ENCODE assay signal across 20 mouse cellular contexts in genomic region chr2:5929793-5930192, GRCm38 (mm10). TPM values are rescaled to one million over a fixed set of nuclear protein-coding genes. Genes with fewer than 3 reads are reported as not detected.
DNase-seq lines count a peak whose midpoint lies in the region; ATAC-seq and TF ChIP-seq lines count a peak whose summit lies in the region.
"Had no signal": no experiment of that assay in that cellular context is flagged by ENCODE, and none has a peak within 500 bp of the region (broad histone marks: within the 10 kb centered on the region; RNA-seq: fewer than 3 reads in every experiment).

No protein-coding gene starts in this region.

- peak; percentile 61; the same call in 1 of the 2 replicates for ATAC-seq in kidney, embryonic 15.5 days (replicated peaks; ENCODE audit: low FRiP score)
- peak; percentile 56; the same call in 1 of the 2 replicates for ATAC-seq in stomach, embryonic 15.5 days (ENCODE audit: insufficient read depth, low FRiP score, low read depth)
- ATAC-seq in stomach, postnatal 0 days (ENCODE audit: low FRiP score, low TSS enrichment), result no peak
- peak; percentile 89 for ATAC-seq in intestine, embryonic 16.5 days
- ATAC-seq: forebrain, embryonic 15.5 days had no signal

- peaks cover 14% of the 10 kb centered on the region; the same call in 1 of the 2 replicates for H3K36me3 ChIP-seq in kidney, embryonic 15.5 days
- no peaks in the 10 kb centered on the region for H3K36me3 ChIP-seq in stomach, embryonic 15.5 days
- no peaks in the 10 kb centered on the region for H3K36me3 ChIP-seq in stomach, postnatal 0 days (ENCODE audit: control insufficient read depth, insufficient read depth, low read length)
- H3K36me3 ChIP-seq in intestine, embryonic 16.5 days (ENCODE audit: control insufficient read depth, insufficient read depth, low read length), result no peaks in the 10 kb centered on the region
- H3K36me3 ChIP-seq: heart, embryonic 15.5 days had no signal

- peaks cover 4% of the 10 kb centered on the region; the same call in 1 of the 2 replicates for H3K4me1 ChIP-seq in kidney, embryonic 15.5 days
- no peaks in the 10 kb centered on the region for H3K4me1 ChIP-seq in stomach, embryonic 15.5 days
- no peaks in the 10 kb centered on the region for H3K4me1 ChIP-seq in stomach, postnatal 0 days (replicated peaks; ENCODE audit: control insufficient read depth, insufficient read depth)
- H3K4me1 ChIP-seq in intestine, embryonic 16.5 days (ENCODE audit: control insufficient read depth, insufficient read depth, low read length), result 0 out of 2 replicates have a peak, but pooled peaks cover 3% of the 10 kb centered on the region
- H3K4me1 ChIP-seq: embryonic facial prominence, embryonic 12.5 days; forebrain, embryonic 15.5 days; heart, embryonic 15.5 days; hindbrain, embryonic 10.5 days had no signal

- H3K27ac ChIP-seq in kidney, embryonic 15.5 days, result no peak overlapping the region
- no peak overlapping the region for H3K27ac ChIP-seq in stomach, embryonic 15.5 days
- no peak overlapping the region for H3K27ac ChIP-seq in stomach, postnatal 0 days (replicated peaks)
- H3K27ac ChIP-seq in intestine, embryonic 16.5 days (ENCODE audit: low read length), result peak overlapping the region; percentile 50
- H3K27ac ChIP-seq: embryonic facial prominence, embryonic 12.5 days; forebrain, embryonic 15.5 days; heart, adult 2 months; heart, embryonic 15.5 days; hindbrain, embryonic 10.5 days; hindbrain, embryonic 14.5 days had no signal

- no peak overlapping the region for H3K9ac ChIP-seq in kidney, embryonic 15.5 days
- H3K9ac ChIP-seq in stomach, embryonic 15.5 days, result no peak overlapping the region
- H3K9ac ChIP-seq in stomach, postnatal 0 days (ENCODE audit: low read length), result no peak overlapping the region
- H3K9ac ChIP-seq in intestine, embryonic 16.5 days (ENCODE audit: low read depth, low read length), result no peak overlapping the region
- H3K9ac ChIP-seq: embryonic facial prominence, embryonic 12.5 days; forebrain, embryonic 15.5 days; heart, embryonic 15.5 days; hindbrain, embryonic 14.5 days had no signal

- intact Hi-C loops in left cerebral cortex, postnatal 10 days (cut with DNase I), result no loop called here

- 56% methylated on average over 5 of the region's 5 CpGs for WGBS in kidney, embryonic 15.5 days
- 82% methylated on average over 5 of the region's 5 CpGs for WGBS in stomach, embryonic 15.5 days
- 69% methylated on average over 5 of the region's 5 CpGs for WGBS in stomach, postnatal 0 days
- 74% methylated on average over 5 of the region's 5 CpGs for WGBS in intestine, embryonic 16.5 days

- H3K4me2 ChIP-seq in kidney, embryonic 15.5 days, result no peak overlapping the region
- H3K4me2 ChIP-seq in stomach, embryonic 15.5 days, result no peak overlapping the region
- H3K4me2 ChIP-seq in stomach, postnatal 0 days (replicated peaks; ENCODE audit: low read depth), result no peak overlapping the region
- H3K4me2 ChIP-seq in intestine, embryonic 16.5 days (ENCODE audit: low read depth, low read length), result no peak overlapping the region
- H3K4me2 ChIP-seq: embryonic facial prominence, embryonic 12.5 days; forebrain, embryonic 15.5 days; heart, embryonic 11.5 days; heart, embryonic 15.5 days; hindbrain, embryonic 14.5 days had no signal

- no peak overlapping the region for H3K4me3 ChIP-seq in kidney, embryonic 15.5 days (replicated peaks)
- no peak overlapping the region for H3K4me3 ChIP-seq in stomach, embryonic 15.5 days (replicated peaks)
- no peak overlapping the region for H3K4me3 ChIP-seq in stomach, postnatal 0 days (ENCODE audit: low read depth, low read length)
- no peak overlapping the region for H3K4me3 ChIP-seq in intestine, embryonic 16.5 days (ENCODE audit: low read length)
- H3K4me3 ChIP-seq: embryonic facial prominence, embryonic 12.5 days; forebrain, embryonic 15.5 days; heart, adult 2 months; heart, embryonic 15.5 days; hindbrain, embryonic 10.5 days had no signal

- H3K9me3 ChIP-seq in kidney, embryonic 15.5 days (replicated peaks), result no peaks in the 10 kb centered on the region
- H3K9me3 ChIP-seq in stomach, embryonic 15.5 days, result no peaks in the 10 kb centered on the region
- H3K9me3 ChIP-seq in stomach, postnatal 0 days (ENCODE audit: control insufficient read depth, low read length), result no peaks in the 10 kb centered on the region
- no peaks in the 10 kb centered on the region for H3K9me3 ChIP-seq in intestine, embryonic 16.5 days (ENCODE audit: control insufficient read depth, low read length)
- H3K9me3 ChIP-seq: embryonic facial prominence, embryonic 12.5 days; forebrain, embryonic 15.5 days; heart, embryonic 15.5 days; hindbrain, embryonic 10.5 days had no signal

- no peaks in the 10 kb centered on the region for H3K27me3 ChIP-seq in kidney, embryonic 15.5 days
- no peaks in the 10 kb centered on the region for H3K27me3 ChIP-seq in stomach, embryonic 15.5 days (replicated peaks)
- no peaks in the 10 kb centered on the region for H3K27me3 ChIP-seq in stomach, postnatal 0 days (ENCODE audit: control insufficient read depth, insufficient read depth, low read length)
- no peaks in the 10 kb centered on the region for H3K27me3 ChIP-seq in intestine, embryonic 16.5 days (replicated peaks; ENCODE audit: control insufficient read depth, insufficient read depth, low read length)
- H3K27me3 ChIP-seq: embryonic facial prominence, embryonic 12.5 days; forebrain, embryonic 15.5 days; heart, embryonic 15.5 days had no signal

- TF ChIP-seq EP300 in stomach, postnatal 0 days (optimal IDR thresholded peaks at IDR 0.05), result no peak

- DNase-seq in kidney, adult 8-10 months, result no peak
- no peak for DNase-seq in stomach, postnatal 0 days (ENCODE audit: low spot score)
- DNase-seq in cerebellum, adult 18-20 months, result no peak
- DNase-seq in left cerebral cortex, postnatal 10 days (ENCODE audit: extremely low spot score in 1 of 2, low spot score in 2 of 2), result no peak
- DNase-seq: adrenal gland, adult 8-10 months; cerebellum, adult 11 months; cerebellum, adult 9-10 months; cerebellum, postnatal 25 days; gastrocnemius, postnatal 36 days; heart, adult 2 months; heart, postnatal 14 days had no signal

- TF ChIP-seq CTCF in stomach, postnatal 0 days (IDR thresholded peaks at IDR 0.05; ENCODE audit: low read depth), result no peak

RNA-seq across cellular contexts. Expression of gene Dhtkd1, which starts 12.8 kb away (rescaled TPM):
- polyA plus RNA-seq in kidney, embryonic 15.5 days (2015; fragmentation: Nextera tagmentation; extraction: Ambion mirVana), result 3.8 and 4.6 TPM in 2 replicates
- 3.0 and 3.7 TPM in 2 replicates for polyA plus RNA-seq in stomach, embryonic 15.5 days (2015; fragmentation: Nextera tagmentation; extraction: Ambion mirVana)
- polyA plus RNA-seq in stomach, postnatal 0 days (2015; fragmentation: Nextera tagmentation; extraction: Ambion mirVana), result 0.65 TPM in 2 replicates
- 2.3 and 2.4 TPM in 2 replicates for polyA plus RNA-seq in intestine, embryonic 16.5 days (2015; fragmentation: Nextera tagmentation; extraction: Ambion mirVana)
- 1 to 10 TPM; 8.0 to 9.2 TPM for total RNA-seq in left cerebral cortex, postnatal 10 days (2021)

RNA-seq across cellular contexts. Expression of gene Upf2, which starts 21.5 kb away (rescaled TPM):
- polyA plus RNA-seq in kidney, embryonic 15.5 days (2015; fragmentation: Nextera tagmentation; extraction: Ambion mirVana), result 10.7 and 11.5 TPM in 2 replicates
- polyA plus RNA-seq in stomach, embryonic 15.5 days (2015; fragmentation: Nextera tagmentation; extraction: Ambion mirVana), result 9.5 and 10.2 TPM in 2 replicates
- 4.9 and 5.3 TPM in 2 replicates for polyA plus RNA-seq in stomach, postnatal 0 days (2015; fragmentation: Nextera tagmentation; extraction: Ambion mirVana)
- polyA plus RNA-seq in intestine, embryonic 16.5 days (2015; fragmentation: Nextera tagmentation; extraction: Ambion mirVana), result 7.2 and 7.9 TPM in 2 replicates
- total RNA-seq in left cerebral cortex, postnatal 10 days (2021), result 10 to 100 TPM; 15.8 to 17.6 TPM

RNA-seq across cellular contexts. Expression of gene Sec61a2, which starts 34.6 kb away (rescaled TPM):
- 88.7 and 99.8 TPM in 2 replicates for polyA plus RNA-seq in kidney, embryonic 15.5 days (2015; fragmentation: Nextera tagmentation; extraction: Ambion mirVana)
- 67.5 and 77.9 TPM in 2 replicates for polyA plus RNA-seq in stomach, embryonic 15.5 days (2015; fragmentation: Nextera tagmentation; extraction: Ambion mirVana)
- polyA plus RNA-seq in stomach, postnatal 0 days (2015; fragmentation: Nextera tagmentation; extraction: Ambion mirVana), result 19.6 and 21.8 TPM in 2 replicates
- polyA plus RNA-seq in intestine, embryonic 16.5 days (2015; fragmentation: Nextera tagmentation; extraction: Ambion mirVana), result 55.7 and 61.8 TPM in 2 replicates
- total RNA-seq in left cerebral cortex, postnatal 10 days (2021), result 100 to 1,000 TPM; 118 to 119 TPM
